Mouse (Mus musculus) limb, embryonic 11.5 days (tissue): Measurements from ENCODE around the gene AL607142.1. TPM values are rescaled to one million over a fixed set of nuclear protein-coding genes. Genes with fewer than 3 reads are reported as not detected.
A peak's percentile ranks its signal among the peaks of the same experiment; 100 is the strongest.

ENCODE experiments used
- ATAC-seq: fragments of 200-750 bp; cut with Nextera tagmentation; 2 replicates; pipeline ENCODE4 v1.8.0; 2017; ENCODE audit warnings: low read depth; ENCODE audit not compliant: insufficient number of reproducible peaks, low FRiP score, low TSS enrichment
- DNase-seq: peaks from one replicate; pipeline ENCODE4 v3.0.0-alpha.2; 2015; ENCODE audit warnings: low spot score
- H3K27ac ChIP-seq: fragments of 300-500 bp; sonication (generic); replicated peaks from 2 replicates; pipeline ENCODE4 v1.5.1; 2014; ENCODE audit warnings: low read depth, mild to moderate bottlenecking, low read length
- H3K27me3 ChIP-seq: fragments of 300-500 bp; sonication (generic); 2 replicates; pipeline ENCODE4 v1.6.1; 2014; ENCODE audit warnings: mild to moderate bottlenecking, low read length, mixed read lengths; ENCODE audit not compliant: control insufficient read depth, insufficient read depth
- H3K36me3 ChIP-seq: fragments of 300-500 bp; sonication (generic); 2 replicates; pipeline ENCODE4 v1.6.1; 2014; ENCODE audit warnings: mild to moderate bottlenecking, low read length, moderate library complexity, mixed read lengths; ENCODE audit not compliant: control insufficient read depth, insufficient read depth
- H3K4me1 ChIP-seq: fragments of 300-500 bp; sonication (generic); 2 replicates; pipeline ENCODE4 v1.6.1; 2014; ENCODE audit warnings: low read length, mixed read lengths; ENCODE audit not compliant: control insufficient read depth, insufficient read depth
- H3K4me2 ChIP-seq: fragments of 300-500 bp; sonication (generic); 2 replicates; pipeline ENCODE4 v1.6.1; 2014; ENCODE audit warnings: low read depth, mild to moderate bottlenecking, moderate library complexity; ENCODE audit not compliant: severe bottlenecking
- H3K4me3 ChIP-seq: fragments of 300-500 bp; sonication (generic); 2 replicates; pipeline ENCODE4 v1.5.1; 2014; ENCODE audit warnings: low read depth, low read length
- H3K9ac ChIP-seq: fragments of 300-500 bp; sonication (generic); 2 replicates; pipeline ENCODE4 v1.6.1; 2014; ENCODE audit warnings: mild to moderate bottlenecking, low read length
- H3K9me3 ChIP-seq: fragments of 300-500 bp; sonication (generic); 2 replicates; pipeline ENCODE4 v1.6.1; 2016; ENCODE audit warnings: low read length; ENCODE audit not compliant: control insufficient read depth
- WGBS: fragments of 180-500 bp; shearing (Covaris S2); extraction: QIAGEN DNeasy Blood & Tissue Kit; methylation state at CpG from one replicate; pipeline ENCODE4 v1.1.7; 2014; 5-methylcytosine and 5-hydroxymethylcytosine counted together
- polyA plus RNA-seq: library from polyadenylated mRNA; unstranded; fragments of >200 nt; fragmentation: Nextera tagmentation; extraction: Ambion mirVana; gene quantifications from 2 replicates; pipeline ENCODE4 v1.2.1, GENCODE M21; 2014

The AL607142.1 gene
- polyA plus RNA-seq, 1 experiment from 2014 or later, result not detected

DNA sequence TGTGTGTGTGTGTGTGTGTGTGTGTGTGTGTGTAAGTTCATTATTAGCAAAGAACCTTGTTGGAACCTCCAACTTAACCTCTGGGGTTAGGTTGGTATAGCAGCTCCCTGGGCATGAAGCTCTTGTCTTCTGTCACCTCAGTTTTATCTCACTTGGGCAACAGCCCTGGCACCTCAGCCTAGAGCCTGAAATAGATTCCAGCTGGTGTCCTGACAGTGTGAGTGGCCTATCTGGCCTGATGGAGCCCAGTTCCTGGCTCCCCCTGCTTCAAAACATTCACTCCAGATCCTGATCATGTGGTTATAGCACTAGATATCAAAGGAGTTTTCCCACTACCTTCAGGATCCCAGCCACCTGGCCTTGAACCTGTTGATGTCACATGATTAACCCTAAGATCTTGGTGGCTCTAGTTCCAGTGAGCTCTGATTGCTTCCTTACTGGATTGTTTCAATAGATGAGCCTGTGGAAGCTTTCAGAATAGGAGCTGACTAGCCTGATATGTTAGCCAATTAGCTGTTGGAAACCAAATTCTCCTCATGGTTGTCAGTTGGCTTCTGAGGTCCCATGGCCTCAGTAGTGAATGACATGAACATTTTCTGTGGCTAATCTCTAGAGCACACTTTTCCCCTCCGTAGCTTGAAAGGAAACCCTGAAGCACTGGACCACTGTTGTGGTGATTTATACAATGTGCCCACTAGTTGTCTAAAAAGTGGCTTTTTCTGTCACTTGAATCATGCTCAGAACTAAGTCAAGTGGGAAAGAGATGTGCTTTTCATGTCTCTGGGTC lies 27.4 kb downstream of the AL607142.1 start:
- H3K9me3 ChIP-seq, result no peaks in the 10 kb centered on the region
- no peak for ATAC-seq
- DNase-seq, result no peak
- H3K4me2 ChIP-seq, result no peak overlapping the region
- no peaks in the 10 kb centered on the region for H3K36me3 ChIP-seq
- no peak overlapping the region for H3K27ac ChIP-seq
- 93% methylated on average over 1 of the region's 1 CpGs for WGBS
- no peak overlapping the region for H3K4me3 ChIP-seq
- H3K9ac ChIP-seq, result no peak overlapping the region
- H3K27me3 ChIP-seq, result no peaks in the 10 kb centered on the region
- no peaks in the 10 kb centered on the region for H3K4me1 ChIP-seq

DNA sequence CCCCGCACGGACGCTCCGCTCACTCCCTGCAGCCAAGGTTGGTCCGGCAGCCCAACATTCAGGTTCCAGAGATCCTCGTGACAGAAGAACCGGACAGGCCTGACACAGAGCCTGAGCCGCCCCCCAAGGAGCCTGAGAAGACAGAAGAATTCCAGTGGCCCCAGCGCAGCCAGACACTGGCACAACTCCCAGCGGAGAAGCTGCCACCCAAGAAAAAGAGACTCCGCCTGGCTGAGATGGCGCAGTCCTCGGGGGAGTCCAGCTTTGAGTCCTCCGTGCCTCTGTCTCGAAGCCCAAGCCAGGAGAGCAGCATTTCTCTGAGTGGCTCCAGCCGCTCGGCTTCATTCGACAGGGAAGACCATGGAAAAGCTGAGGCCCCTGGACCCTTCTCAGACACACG lies 32.1 kb downstream of the AL607142.1 start:
- DNase-seq (no peak), ATAC-seq (no peak)
- no peaks in the 10 kb centered on the region for H3K4me1 ChIP-seq
- H3K27me3 ChIP-seq, result no peaks in the 10 kb centered on the region
- peaks cover 2% of the 10 kb centered on the region; the same call in 1 of the 2 replicates for H3K9me3 ChIP-seq
- no peak overlapping the region for H3K4me3 ChIP-seq
- no peaks in the 10 kb centered on the region for H3K36me3 ChIP-seq
- 92% methylated on average over 19 of the region's 19 CpGs for WGBS
- H3K27ac ChIP-seq, result no peak overlapping the region
- no peak overlapping the region for H3K4me2 ChIP-seq
- no peak overlapping the region for H3K9ac ChIP-seq

DNA sequence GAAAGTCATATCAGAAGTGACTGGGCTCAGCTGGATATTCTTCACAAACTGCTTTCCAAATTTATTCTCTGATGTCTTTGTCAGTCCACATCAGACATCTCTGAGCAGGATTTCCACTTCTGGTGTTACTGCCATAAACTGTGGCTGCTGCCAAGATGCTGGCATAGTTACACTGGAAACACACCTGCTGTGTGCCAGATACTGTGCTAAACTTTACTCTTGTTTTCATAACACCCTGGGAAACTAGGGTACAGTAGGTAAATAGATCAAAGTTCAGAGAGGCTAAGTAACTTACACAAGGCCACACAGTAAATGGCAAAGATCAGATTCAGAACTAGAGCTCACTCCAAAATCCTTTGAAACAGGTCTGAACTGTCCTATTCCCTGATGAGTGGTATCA lies 36.4 kb downstream of the AL607142.1 start:
- H3K9me3 ChIP-seq, result peaks cover 2% of the 10 kb centered on the region; the same call in 1 of the 2 replicates
- no peak overlapping the region for H3K9ac ChIP-seq
- H3K36me3 ChIP-seq, result no peaks in the 10 kb centered on the region
- ATAC-seq (no peak), DNase-seq (no peak)
- no peak overlapping the region for H3K4me3 ChIP-seq
- H3K4me2 ChIP-seq, result no peak overlapping the region
- H3K4me1 ChIP-seq, result no peaks in the 10 kb centered on the region
- H3K27me3 ChIP-seq, result no peaks in the 10 kb centered on the region
- no peak overlapping the region for H3K27ac ChIP-seq

- DNase-seq (peak; percentile 60), ATAC-seq (no peak)
- H3K36me3 ChIP-seq, result no peaks in the 10 kb centered on the region
- no peak overlapping the region for H3K4me3 ChIP-seq
- H3K4me2 ChIP-seq, result no peak overlapping the region
- H3K27ac ChIP-seq, result no peak overlapping the region
- 54% methylated on average over 5 of the region's 5 CpGs for WGBS
- H3K9me3 ChIP-seq, result no peaks in the 10 kb centered on the region
- H3K9ac ChIP-seq, result no peak overlapping the region
- H3K27me3 ChIP-seq, result no peaks in the 10 kb centered on the region
- no peaks in the 10 kb centered on the region for H3K4me1 ChIP-seq
These were observed 39.8 kb downstream of the AL607142.1 start for GRCm38 (mm10) chr4:120104599-120104998.

DNA sequence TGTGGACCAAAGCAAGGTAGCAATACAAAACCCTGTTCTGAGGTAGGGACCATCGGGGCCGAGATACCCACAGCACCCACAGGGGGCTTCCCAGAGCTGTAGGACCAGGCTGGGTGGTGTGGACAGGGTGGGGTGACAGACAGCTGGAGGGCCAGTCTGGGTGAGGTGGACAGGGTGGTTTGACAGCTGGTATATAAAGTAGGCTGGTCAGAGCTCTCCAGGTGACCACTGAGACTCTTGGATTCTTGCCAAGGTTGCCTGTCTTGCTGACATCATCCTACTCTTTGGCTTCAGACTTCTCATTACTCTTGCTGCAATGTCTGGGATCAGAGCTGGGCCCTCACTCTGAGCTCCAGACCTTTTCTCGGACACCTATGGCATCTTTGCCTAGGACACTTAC lies 41.6 kb downstream of the AL607142.1 start:
- WGBS, result 92% methylated on average over 3 of the region's 3 CpGs
- no peak overlapping the region for H3K4me3 ChIP-seq

DNA sequence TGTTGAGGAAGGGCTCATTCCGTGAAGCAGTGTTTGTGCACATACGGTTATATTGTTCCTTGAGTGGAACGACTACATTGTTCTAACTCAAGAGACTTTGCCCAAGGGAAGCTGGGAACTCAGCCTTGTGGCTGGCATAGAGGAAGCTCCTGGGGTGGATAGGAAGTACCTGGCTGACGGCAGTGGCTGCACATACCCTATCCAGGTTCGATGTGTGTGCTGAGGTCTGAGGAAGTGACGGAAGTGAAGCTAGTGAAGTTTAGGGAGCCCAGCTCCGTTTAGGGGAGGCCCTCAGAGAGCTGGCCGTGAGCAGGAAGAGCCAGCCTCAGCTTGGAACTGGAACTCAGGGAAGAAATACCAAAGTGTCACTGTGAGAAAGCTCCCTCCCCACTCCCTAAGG lies 43.0 kb downstream of the AL607142.1 start:
- H3K27me3 ChIP-seq, result no peaks in the 10 kb centered on the region
- no peak overlapping the region for H3K4me3 ChIP-seq
- 77% methylated on average over 8 of the region's 8 CpGs for WGBS
- DNase-seq, result no peak
- ATAC-seq, result no peak
- no peak overlapping the region for H3K27ac ChIP-seq
- no peaks in the 10 kb centered on the region for H3K36me3 ChIP-seq
- H3K9me3 ChIP-seq, result no peaks in the 10 kb centered on the region
- H3K9ac ChIP-seq, result no peak overlapping the region
- no peaks in the 10 kb centered on the region for H3K4me1 ChIP-seq
- H3K4me2 ChIP-seq, result no peak overlapping the region

More for the DNA sequence above, 41.6 kb downstream of the AL607142.1 start:
- DNase-seq (no peak), ATAC-seq (no peak)
- no peak overlapping the region for H3K4me2 ChIP-seq
- H3K27me3 ChIP-seq, result no peaks in the 10 kb centered on the region
- H3K9ac ChIP-seq, result no peak overlapping the region
- H3K9me3 ChIP-seq, result no peaks in the 10 kb centered on the region
- no peak overlapping the region for H3K27ac ChIP-seq
- no peaks in the 10 kb centered on the region for H3K36me3 ChIP-seq
- H3K4me1 ChIP-seq, result no peaks in the 10 kb centered on the region

- 83% methylated on average over 3 of the region's 3 CpGs for WGBS
- H3K9ac ChIP-seq, result no peak overlapping the region
- no peak overlapping the region for H3K4me2 ChIP-seq
- no peaks in the 10 kb centered on the region for H3K9me3 ChIP-seq
- ATAC-seq (no peak), DNase-seq (no peak)
- H3K4me3 ChIP-seq, result no peak overlapping the region
- H3K4me1 ChIP-seq, result no peaks in the 10 kb centered on the region
- H3K27me3 ChIP-seq, result no peaks in the 10 kb centered on the region
- H3K36me3 ChIP-seq, result no peaks in the 10 kb centered on the region
- no peak overlapping the region for H3K27ac ChIP-seq
These were observed 50.7 kb downstream of the AL607142.1 start for GRCm38 (mm10) chr4:120115516-120115915.

DNA sequence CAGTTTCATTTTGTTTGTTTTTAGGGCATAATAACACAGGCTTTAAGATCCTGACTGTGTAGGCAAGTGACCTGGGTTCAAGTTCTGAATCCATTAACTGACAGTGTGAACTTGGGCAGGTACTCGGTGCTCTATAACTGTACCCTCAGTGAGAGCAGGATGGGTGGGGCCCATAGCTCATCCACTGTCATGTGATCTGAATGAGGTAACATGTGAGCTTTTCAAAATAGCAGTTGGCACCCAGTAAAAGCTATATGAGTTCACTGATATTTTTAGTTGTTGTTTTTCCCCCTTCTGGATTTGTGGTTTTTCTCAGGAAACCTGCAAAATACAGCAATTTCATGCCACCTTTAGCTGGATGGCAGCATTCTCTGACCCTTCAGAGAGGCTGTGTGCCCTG lies 51.5 kb downstream of the AL607142.1 start:
- Histone ChIP-seq H3K4me3 (no peak overlapping the region), H3K27me3 (no peaks in the 10 kb centered on the region), H3K4me1 (no peaks in the 10 kb centered on the region), H3K36me3 (no peaks in the 10 kb centered on the region), H3K27ac (no peak overlapping the region), H3K4me2 (no peak overlapping the region), H3K9me3 (no peaks in the 10 kb centered on the region), H3K9ac (no peak overlapping the region)
- DNase-seq (no peak), ATAC-seq (no peak)
- 94% methylated on average over 1 of the region's 1 CpGs for WGBS

DNA sequence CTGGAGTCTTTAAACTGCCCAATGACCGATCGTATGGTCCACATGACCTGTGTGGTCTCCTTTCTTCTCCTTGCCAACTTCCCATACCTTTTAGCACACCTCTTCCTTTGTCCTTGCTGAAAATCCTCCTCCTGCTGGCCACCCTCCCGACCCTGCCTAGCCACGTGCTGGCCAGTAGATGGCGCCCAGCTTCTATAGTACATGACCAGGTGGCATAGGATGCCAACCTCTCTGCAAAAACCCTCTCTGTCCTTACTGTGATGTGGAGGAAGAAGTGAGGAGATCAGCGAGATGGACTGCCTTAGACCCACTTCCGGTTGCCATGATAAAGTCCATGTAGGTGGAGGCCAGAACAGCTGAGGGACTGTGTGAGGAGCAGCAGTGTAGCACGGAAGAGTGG lies 55.5 kb downstream of the AL607142.1 start:
- H3K36me3 ChIP-seq, result no peaks in the 10 kb centered on the region
- ATAC-seq (no peak), DNase-seq (peak; percentile 66)
- H3K4me3 ChIP-seq, result no peak overlapping the region
- WGBS, result 37% methylated on average over 8 of the region's 8 CpGs
- H3K27me3 ChIP-seq, result no peaks in the 10 kb centered on the region
- no peaks in the 10 kb centered on the region for H3K9me3 ChIP-seq
- no peaks in the 10 kb centered on the region for H3K4me1 ChIP-seq
- H3K4me2 ChIP-seq, result no peak overlapping the region
- H3K9ac ChIP-seq, result no peak overlapping the region
- no peak overlapping the region for H3K27ac ChIP-seq
